Mouse (Mus musculus): ENCODE data around the gene Ccdc155. TPM values are rescaled to one million over a fixed set of nuclear protein-coding genes. Genes with fewer than 3 reads are reported as not detected.
"Not testable (repeated sequence)": the region's sequence is repeated elsewhere in the genome, so short reads cannot be mapped to it uniquely, and the experiment has no call there.

Ccdc155 gene
- polyA plus RNA-seq, 1 experiment from 2014 or later = 0.36 TPM

DNA sequence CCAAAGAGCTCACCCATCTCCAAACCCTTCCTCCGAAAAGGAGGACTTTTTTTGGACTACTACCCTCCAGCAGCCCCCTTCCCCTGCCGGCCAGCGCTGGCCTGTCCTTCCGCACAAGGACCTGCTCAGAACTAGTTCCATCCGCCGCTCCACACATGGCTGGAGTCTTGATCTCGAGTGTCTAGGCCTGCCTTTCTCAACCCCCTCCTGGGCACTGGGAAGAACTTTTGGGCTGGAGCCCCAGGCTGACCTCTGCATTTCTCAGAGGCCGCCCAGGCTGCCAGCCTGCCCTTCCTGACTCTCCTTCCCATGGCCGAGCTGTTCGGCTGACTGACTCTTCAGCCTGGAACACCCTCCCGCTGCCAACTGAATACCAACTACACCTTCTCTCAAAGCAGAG lies 22.1 kb downstream of the Ccdc155 start:
- Histone ChIP-seq H3K4me3 (replicated peaks) (peak overlapping the region; percentile 38), H3K4me2 (peak overlapping the region; percentile 68), H3K4me1 (peaks cover 20% of the 10 kb centered on the region), H3K9me3 (replicated peaks) (no peaks in the 10 kb centered on the region), H3K27me3 (replicated peaks) (peaks cover 91% of the 10 kb centered on the region), H3K27ac (replicated peaks) (no peak overlapping the region), H3K9ac (replicated peaks) (no peak overlapping the region), H3K36me3 (no peaks in the 10 kb centered on the region)
- WGBS = 16% methylated on average over 11 of the region's 11 CpGs
- ATAC-seq (ENCODE audit: low FRiP score) = no peak; the same call in 1 of the 2 replicates

DNA sequence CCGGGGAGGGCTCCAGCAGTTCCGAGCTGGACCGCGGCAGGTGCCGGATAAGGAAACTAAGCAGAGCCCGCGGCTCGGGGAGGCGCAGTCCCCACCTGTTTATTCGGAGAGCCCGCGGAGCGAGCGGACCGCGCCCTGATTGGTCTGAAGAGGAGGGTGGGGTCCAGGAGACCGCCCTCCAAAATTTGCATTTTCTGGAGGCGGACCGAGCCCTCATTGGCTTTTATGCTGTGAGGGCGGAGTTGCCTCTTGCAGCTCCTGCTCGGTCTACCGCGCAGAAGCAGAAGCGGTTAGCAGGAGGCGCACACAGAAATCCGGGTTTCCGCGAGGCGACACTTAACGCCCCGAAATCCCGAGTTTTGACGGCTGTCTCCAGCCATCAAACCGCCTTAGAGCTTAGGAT lies 22.5 kb downstream of the Ccdc155 start:
- peak; percentile 86 for ATAC-seq (ENCODE audit: low FRiP score)
- no peaks in the 10 kb centered on the region for H3K9me3 ChIP-seq (replicated peaks)
- H3K36me3 ChIP-seq = no peaks in the 10 kb centered on the region
- H3K27me3 ChIP-seq (replicated peaks) = peaks cover 95% of the 10 kb centered on the region
- peaks cover 20% of the 10 kb centered on the region for H3K4me1 ChIP-seq
- peak overlapping the region; percentile 38 for H3K4me3 ChIP-seq (replicated peaks)
- no peak overlapping the region for H3K9ac ChIP-seq (replicated peaks)
- under 1% methylated on average over 34 of the region's 34 CpGs for WGBS
- peak overlapping the region; percentile 68 for H3K4me2 ChIP-seq
- H3K27ac ChIP-seq (replicated peaks) = no peak overlapping the region

DNA sequence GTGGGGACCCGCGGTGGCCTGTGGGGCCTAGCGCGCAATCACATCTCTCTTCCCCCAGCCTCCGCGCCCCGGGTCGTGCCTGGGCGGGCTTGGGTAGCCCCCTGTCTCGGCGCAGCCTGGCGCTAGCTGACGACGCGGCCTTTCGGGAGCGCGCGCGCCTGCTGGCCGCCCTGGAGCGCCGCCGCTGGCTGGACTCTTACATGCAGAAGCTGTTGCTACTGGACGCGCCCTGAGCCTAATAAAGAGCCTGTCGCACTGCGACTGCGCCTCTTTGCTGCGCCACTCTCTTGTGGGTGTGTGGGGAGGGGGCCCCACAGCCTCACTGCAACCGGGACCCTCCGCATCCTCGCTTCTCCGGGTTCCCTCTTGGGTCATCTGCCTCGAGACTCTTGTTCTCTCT lies 23.2 kb downstream of the Ccdc155 start:
- no peaks in the 10 kb centered on the region for H3K36me3 ChIP-seq
- H3K4me1 ChIP-seq = peaks cover 21% of the 10 kb centered on the region
- H3K4me3 ChIP-seq (replicated peaks) = peak overlapping the region; percentile 38
- no peak overlapping the region; the same call in 1 of the 2 replicates for H3K9ac ChIP-seq (replicated peaks)
- no peak for ATAC-seq (ENCODE audit: low FRiP score)
- no peaks in the 10 kb centered on the region for H3K9me3 ChIP-seq (replicated peaks)
- H3K27me3 ChIP-seq (replicated peaks) = peaks cover 95% of the 10 kb centered on the region
- WGBS = 2% methylated on average over 35 of the region's 35 CpGs
- no peak overlapping the region for H3K27ac ChIP-seq (replicated peaks)
- peak overlapping the region; percentile 68 for H3K4me2 ChIP-seq

DNA sequence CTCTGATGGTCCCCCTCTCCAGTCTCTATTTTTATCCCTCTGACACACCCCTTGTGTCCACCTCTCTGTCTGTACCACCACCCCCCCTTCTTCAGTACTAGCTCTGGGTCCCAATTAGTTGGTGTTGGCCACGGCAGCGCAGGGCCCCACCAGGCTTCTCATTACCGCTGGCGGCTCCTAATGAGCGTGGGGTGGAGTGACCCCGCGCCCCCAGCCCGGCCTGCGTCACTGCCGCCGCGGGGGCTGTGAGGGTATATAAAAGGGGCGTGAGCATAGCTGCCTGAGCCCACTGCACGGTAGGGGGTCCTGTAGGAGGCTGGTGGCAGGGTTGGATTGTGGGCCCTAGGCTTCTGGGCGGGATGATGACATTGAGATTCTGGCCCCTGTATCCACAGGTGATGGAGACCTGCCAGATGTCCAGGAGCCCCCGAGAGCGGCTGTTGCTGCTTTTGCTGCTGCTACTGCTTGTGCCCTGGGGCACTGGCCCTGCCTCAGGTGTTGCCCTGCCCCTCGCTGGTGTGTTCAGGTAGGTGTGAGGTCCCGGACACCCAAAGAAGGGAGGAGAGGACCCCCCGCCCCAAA lies 23.7 kb downstream of the Ccdc155 start, which contains the start of gene Pth2:
Gene Pth2, plus strand, starts transcription at position 100 of the 582 bp plus-strand sequence.
- Histone ChIP-seq H3K27me3 (replicated peaks) (peaks cover 97% of the 10 kb centered on the region), H3K27ac (replicated peaks) (no peak within 1 kb of the TSS), H3K4me3 (replicated peaks) (peak within 1 kb of the TSS; percentile 38), H3K9ac (replicated peaks) (no peak within 1 kb of the TSS; the same call in 1 of the 2 replicates), H3K4me2 (peak within 1 kb of the TSS; percentile 68), H3K36me3 (no peaks in the 10 kb centered on the region), H3K9me3 (replicated peaks) (no peaks in the 10 kb centered on the region), H3K4me1 (peaks cover 26% of the 10 kb centered on the region)
- ATAC-seq (ENCODE audit: low FRiP score) = no peak
- 9% methylated on average over 20 of the region's 20 CpGs for WGBS

DNA sequence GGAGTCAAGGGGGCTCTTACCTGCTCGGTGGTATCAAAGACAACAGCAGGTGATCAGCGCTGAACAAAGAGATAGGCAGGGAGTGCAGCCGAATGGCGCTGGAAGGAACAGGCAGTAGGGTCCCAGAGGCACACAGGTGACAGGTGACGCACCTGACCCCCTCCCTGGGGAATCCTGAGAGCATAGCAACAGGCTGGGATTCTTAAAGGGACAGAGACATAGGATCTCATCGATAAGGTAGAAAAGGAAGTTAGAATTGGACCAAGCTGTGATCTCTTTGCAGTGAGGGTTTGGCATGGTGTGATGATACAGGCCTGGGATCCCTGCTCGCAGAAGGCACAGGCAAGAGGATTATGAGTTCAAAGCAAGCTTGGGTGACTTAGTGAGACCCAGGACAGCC lies 25.2 kb downstream of the Ccdc155 start, which contains the start of gene Gfy:
Gene Gfy, minus strand, starts transcription at position 101 of the 400 bp plus-strand sequence.
- no peak for ATAC-seq (ENCODE audit: low FRiP score)

DNA sequence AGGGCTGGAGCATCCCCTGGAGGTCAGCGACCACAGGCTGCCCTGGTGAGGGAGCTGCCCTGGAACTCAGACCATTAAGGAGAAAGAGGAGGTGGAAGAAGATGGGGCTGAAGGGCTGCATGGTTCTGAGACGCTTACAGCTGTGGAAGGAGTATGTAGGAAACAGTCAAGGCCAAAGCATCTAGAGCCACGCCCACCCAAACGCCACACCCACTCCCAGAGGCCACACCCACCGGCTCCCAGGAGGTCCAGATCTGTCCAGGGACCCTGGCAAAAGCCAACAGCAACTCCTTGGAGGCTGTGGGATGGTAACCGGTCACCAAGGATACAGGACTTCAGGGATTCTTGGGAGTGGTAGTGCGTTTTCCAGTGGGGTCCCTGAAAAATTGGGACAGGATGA lies 26.1 kb downstream of the Ccdc155 start:
- WGBS = 19% methylated on average over 7 of the region's 7 CpGs
- no peaks in the 10 kb centered on the region for H3K9me3 ChIP-seq (replicated peaks)
- H3K36me3 ChIP-seq = no peaks in the 10 kb centered on the region
- no peak overlapping the region for H3K9ac ChIP-seq (replicated peaks)
- H3K27ac ChIP-seq (replicated peaks) = no peak overlapping the region
- ATAC-seq (ENCODE audit: low FRiP score) = no peak
- no peak overlapping the region for H3K4me3 ChIP-seq (replicated peaks)
- H3K27me3 ChIP-seq (replicated peaks) = peaks cover 98% of the 10 kb centered on the region
- no peak overlapping the region for H3K4me2 ChIP-seq
- peaks cover 34% of the 10 kb centered on the region for H3K4me1 ChIP-seq

More for the DNA sequence above, 25.2 kb downstream of the Ccdc155 start, which contains the start of gene Gfy:
- H3K4me1 ChIP-seq = peaks cover 34% of the 10 kb centered on the region
- peaks cover 99% of the 10 kb centered on the region for H3K27me3 ChIP-seq (replicated peaks)
- no peaks in the 10 kb centered on the region for H3K36me3 ChIP-seq
- no peak within 1 kb of the TSS for H3K4me2 ChIP-seq
- no peak within 1 kb of the TSS for H3K4me3 ChIP-seq (replicated peaks)
- H3K27ac ChIP-seq (replicated peaks) = no peak within 1 kb of the TSS
- 32% methylated on average over 7 of the region's 7 CpGs for WGBS
- no peaks in the 10 kb centered on the region for H3K9me3 ChIP-seq (replicated peaks)
- no peak within 1 kb of the TSS for H3K9ac ChIP-seq (replicated peaks)

DNA sequence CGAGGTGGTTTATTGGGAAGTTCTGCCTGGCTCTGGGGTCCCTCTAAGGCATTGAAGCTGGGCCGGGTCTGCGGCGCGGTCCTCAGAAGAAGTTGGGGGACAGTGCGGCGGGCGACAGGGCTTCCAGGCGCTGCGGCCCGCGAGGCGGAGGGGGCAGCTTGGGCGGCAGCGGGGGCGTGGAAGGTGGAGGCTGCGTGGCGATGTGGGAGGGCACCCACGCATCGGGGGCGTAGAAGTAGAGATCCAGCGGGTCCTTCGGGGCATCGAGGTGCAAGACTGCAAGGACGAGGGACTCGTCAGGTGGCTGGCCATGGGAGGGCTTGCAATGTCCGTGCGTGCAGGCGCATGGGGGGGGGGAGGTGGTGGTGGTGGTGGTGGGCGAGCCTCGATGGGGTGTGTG lies 28.3 kb downstream of the Ccdc155 start:
- H3K4me2 ChIP-seq = peak overlapping the region; percentile 46
- 2% methylated on average over 31 of the region's 31 CpGs for WGBS
- ATAC-seq (ENCODE audit: low FRiP score) = no peak
- H3K36me3 ChIP-seq = no peaks in the 10 kb centered on the region
- no peak overlapping the region for H3K27ac ChIP-seq (replicated peaks)
- peaks cover 88% of the 10 kb centered on the region for H3K27me3 ChIP-seq (replicated peaks)
- H3K9me3 ChIP-seq (replicated peaks) = no peaks in the 10 kb centered on the region
- peaks cover 19% of the 10 kb centered on the region for H3K4me1 ChIP-seq
- H3K4me3 ChIP-seq (replicated peaks) = peak overlapping the region; percentile 17
- H3K9ac ChIP-seq (replicated peaks) = no peak overlapping the region

DNA sequence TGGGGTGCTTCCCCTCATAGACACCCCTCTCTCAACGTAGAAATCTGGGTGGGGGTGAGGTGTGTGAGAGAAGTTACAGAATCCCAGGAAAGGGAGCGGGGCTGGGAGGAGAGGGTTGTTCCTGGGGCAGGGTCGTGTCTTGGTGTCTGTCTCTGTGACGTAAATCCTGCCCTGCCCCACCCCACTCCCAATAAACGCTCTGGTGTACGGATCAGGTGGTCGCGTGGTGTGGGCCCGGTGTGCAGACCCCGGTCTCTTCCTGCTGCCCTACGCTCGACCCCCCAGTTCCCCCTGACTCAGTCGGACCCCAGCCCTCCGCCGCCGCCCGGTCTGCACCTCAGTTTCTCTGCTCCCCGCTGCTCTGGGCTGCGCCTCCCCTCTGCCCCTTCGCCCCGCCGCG lies 28.8 kb downstream of the Ccdc155 start:
- peaks cover 15% of the 10 kb centered on the region for H3K4me1 ChIP-seq
- 1% methylated on average over 22 of the region's 23 CpGs for WGBS
- H3K9ac ChIP-seq (replicated peaks) = no peak overlapping the region
- no peaks in the 10 kb centered on the region for H3K9me3 ChIP-seq (replicated peaks)
- peaks cover 88% of the 10 kb centered on the region for H3K27me3 ChIP-seq (replicated peaks)
- H3K36me3 ChIP-seq = no peaks in the 10 kb centered on the region
- peak overlapping the region; percentile 46 for H3K4me2 ChIP-seq
- no peak overlapping the region for H3K27ac ChIP-seq (replicated peaks)
- no peak for ATAC-seq (ENCODE audit: low FRiP score)
- H3K4me3 ChIP-seq (replicated peaks) = peak overlapping the region; percentile 17

DNA sequence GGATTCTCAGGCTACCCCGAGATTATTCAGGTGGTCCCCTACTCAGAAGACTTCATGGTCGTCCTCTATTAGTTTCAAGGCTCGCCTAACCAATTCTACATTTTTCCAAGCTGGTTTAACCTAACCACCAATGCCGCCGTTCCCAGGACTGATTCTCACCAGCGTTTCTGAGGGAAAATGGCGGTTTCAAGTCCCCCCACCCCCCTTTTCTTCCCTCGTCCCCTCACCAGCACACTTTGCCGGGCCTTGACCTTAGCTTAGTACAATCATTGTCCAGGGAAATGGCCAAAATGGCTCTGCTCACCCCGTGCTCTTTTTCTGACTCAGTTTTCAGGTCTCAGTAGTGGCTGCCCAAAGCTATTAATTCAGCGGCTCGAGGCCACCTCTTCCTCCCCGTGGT lies 29.3 kb downstream of the Ccdc155 start:
- Histone ChIP-seq H3K4me3 (replicated peaks) (no peak overlapping the region), H3K9me3 (replicated peaks) (no peaks in the 10 kb centered on the region), H3K4me1 (peaks cover 14% of the 10 kb centered on the region), H3K27ac (replicated peaks) (no peak overlapping the region), H3K4me2 (no peak overlapping the region), H3K36me3 (no peaks in the 10 kb centered on the region), H3K9ac (replicated peaks) (no peak overlapping the region), H3K27me3 (replicated peaks) (peaks cover 87% of the 10 kb centered on the region)
- 4% methylated on average over 13 of the region's 13 CpGs for WGBS
- ATAC-seq (ENCODE audit: low FRiP score) = no peak

DNA sequence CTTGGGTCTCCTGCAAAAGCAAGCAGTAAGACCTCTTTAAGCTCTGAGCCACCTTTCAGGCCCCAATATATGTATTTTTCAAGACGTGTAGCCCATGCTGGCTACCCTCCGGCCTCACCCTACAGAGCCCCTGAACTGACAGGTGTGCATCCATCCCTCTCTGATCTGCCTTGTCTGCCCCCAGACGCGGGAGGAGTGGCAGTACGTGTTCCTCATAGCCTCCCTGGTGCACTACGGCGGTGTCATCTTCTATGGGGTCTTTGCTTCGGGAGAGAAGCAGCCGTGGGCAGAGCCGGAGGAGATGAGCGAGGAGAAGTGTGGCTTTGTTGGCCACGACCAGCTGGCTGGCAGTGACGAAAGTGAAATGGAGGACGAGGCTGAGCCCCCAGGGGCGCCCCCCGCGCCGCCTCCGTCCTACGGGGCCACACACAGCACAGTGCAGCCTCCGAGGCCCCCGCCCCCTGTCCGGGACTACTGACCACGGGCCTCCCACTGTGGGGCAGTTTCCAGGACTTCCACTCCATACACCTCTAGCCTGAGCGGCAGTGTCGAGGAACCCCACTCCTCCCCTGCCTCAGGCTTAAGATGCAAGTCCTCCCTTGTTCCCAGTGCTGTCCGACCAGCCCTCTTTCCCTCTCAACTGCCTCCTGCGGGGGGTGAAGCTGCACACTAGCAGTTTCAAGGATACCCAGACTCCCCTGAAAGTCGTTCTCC lies 30.0 kb downstream of the Ccdc155 start:
- H3K27me3 ChIP-seq (replicated peaks) = peaks cover 87% of the 10 kb centered on the region
- peak overlapping the region; percentile 14; the same call in 1 of the 2 replicates for H3K4me3 ChIP-seq (replicated peaks)
- H3K27ac ChIP-seq (replicated peaks) = no peak overlapping the region
- H3K4me2 ChIP-seq = peak overlapping the region; percentile 39
- no peak for ATAC-seq (ENCODE audit: low FRiP score)
- H3K36me3 ChIP-seq = no peaks in the 10 kb centered on the region
- H3K4me1 ChIP-seq = peaks cover 14% of the 10 kb centered on the region
- no peaks in the 10 kb centered on the region for H3K9me3 ChIP-seq (replicated peaks)
- no peak overlapping the region for H3K9ac ChIP-seq (replicated peaks)
- 3% methylated on average over 29 of the region's 29 CpGs for WGBS

DNA sequence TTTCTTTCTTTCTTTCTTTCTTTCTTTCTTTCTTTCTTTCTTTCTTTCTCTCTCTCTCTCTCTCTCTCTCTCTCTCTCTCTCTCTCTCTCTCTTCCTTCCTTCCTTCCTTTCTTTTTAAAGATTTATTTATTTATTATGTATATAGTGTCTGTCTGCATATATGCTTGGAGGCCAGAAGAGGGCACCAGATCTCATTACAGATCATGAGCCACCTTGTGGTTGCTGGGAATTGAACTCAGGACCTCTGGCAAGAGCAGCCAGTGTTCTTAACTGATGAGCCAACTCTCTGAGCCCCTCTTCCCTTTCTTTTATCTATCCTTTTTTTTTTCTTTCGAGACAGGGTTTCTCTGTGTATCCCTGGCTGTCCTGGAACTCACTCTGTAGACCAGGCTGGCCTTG lies 30.9 kb downstream of the Ccdc155 start:
- H3K4me2 ChIP-seq; H3K27ac ChIP-seq (replicated peaks); H3K9me3 ChIP-seq (replicated peaks); ATAC-seq (ENCODE audit: low FRiP score); H3K4me3 ChIP-seq (replicated peaks); H3K36me3 ChIP-seq; H3K9ac ChIP-seq (replicated peaks): not testable (repeated sequence)
- 70% methylated on average over 1 of the region's 1 CpGs for WGBS
- Histone ChIP-seq H3K4me1 (peaks cover 16% of the 10 kb centered on the region), H3K27me3 (replicated peaks) (peaks cover 87% of the 10 kb centered on the region)

DNA sequence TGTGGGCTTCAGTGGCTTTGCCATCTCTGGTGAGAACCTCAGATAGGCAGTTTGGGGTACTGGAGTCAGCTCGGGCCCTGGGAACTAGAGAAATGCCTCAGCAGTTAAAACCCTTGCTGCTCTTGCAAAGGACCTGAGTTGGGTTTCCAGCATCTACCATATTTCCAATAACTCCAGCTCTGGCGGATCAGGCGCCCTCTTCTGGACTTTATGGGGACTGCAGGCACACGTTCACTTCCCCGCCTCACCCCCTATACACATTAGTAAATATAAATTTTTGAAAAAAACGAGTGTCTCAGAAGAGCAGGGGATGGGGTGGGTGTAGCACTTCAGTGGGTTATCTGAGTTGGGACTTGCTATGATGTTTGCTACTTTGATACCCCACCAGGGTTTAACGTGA lies 31.7 kb downstream of the Ccdc155 start:
- Histone ChIP-seq H3K4me1 (peaks cover 24% of the 10 kb centered on the region), H3K9me3 (replicated peaks) (no peaks in the 10 kb centered on the region), H3K9ac (replicated peaks) (no peak overlapping the region), H3K36me3 (no peaks in the 10 kb centered on the region), H3K27me3 (replicated peaks) (peaks cover 87% of the 10 kb centered on the region), H3K4me2 (no peak overlapping the region), H3K27ac (replicated peaks) (no peak overlapping the region), H3K4me3 (replicated peaks) (no peak overlapping the region)
- ATAC-seq (ENCODE audit: low FRiP score) = no peak
- WGBS = 60% methylated on average over 7 of the region's 7 CpGs
